Mouse (Mus musculus) brain, embryonic 14.5 days (tissue): ENCODE results near the gene Nfs1.

Experiments
- CTCF ChIP-seq: fragments of 200-500 bp; IDR thresholded peaks from 2 replicates; pipeline ENCODE4 v1.5.1; 2012; ENCODE audit warnings: inconsistent platforms, mild to moderate bottlenecking, moderate library complexity, borderline replicate concordance; ENCODE audit not compliant: insufficient read depth, insufficient read length; ENCODE audit errors: extremely low read depth
- POLR2A ChIP-seq: fragments of 200-500 bp; IDR thresholded peaks from 2 replicates; pipeline ENCODE4 v1.6.1; 2012; ENCODE audit warnings: mild to moderate bottlenecking, inconsistent platforms, borderline replicate concordance; ENCODE audit not compliant: poor library complexity, insufficient read depth, insufficient read length, severe bottlenecking; ENCODE audit errors: extremely low read depth

GRCm38 (mm10) chr2:156151538-156151937 is 7.6 kb upstream of the Nfs1 start:
- TF ChIP-seq POLR2A = no peak
- no peak for TF ChIP-seq CTCF
